Mouse (Mus musculus): ENCODE measurements around the gene Slc37a2.

DNA sequence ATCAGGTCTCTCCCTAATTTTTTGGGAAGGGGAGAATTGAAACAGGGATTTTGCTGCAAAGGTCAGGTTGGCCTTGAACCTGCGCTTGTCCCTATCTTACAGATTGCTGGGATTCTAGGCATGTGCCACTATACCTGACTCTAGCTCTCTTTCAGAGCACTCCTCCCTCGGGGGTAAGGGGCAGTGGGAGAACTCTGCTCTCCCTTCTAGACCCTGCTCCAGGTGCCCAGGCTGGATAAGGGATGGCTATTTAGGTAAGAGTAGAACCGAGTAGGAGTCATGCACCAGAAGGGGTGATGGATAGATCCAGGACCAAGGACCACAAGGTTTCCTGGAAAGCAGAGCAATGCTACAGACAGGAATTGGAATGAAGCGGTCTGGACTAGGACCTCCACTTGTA is 75.9 kb downstream of the Slc37a2 start:
- no peak for TF ChIP-seq CTCF (IDR thresholded peaks at IDR 0.05; ENCODE audit: insufficient read depth, low read depth, low read length)
- TF ChIP-seq POLR2A (IDR thresholded peaks at IDR 0.05; ENCODE audit: insufficient read depth, low read depth, low read length): no peak
